Mouse (Mus musculus) left cerebral cortex, adult 2 months (tissue): ENCODE results near the gene Sema6d. TPM values are rescaled to one million over a fixed set of nuclear protein-coding genes. Genes with fewer than 3 reads are reported as not detected.

ENCODE experiments used
- DNase-seq, 2 experiments: peaks; one replicate each; pipeline ENCODE4 v3.0.0; 2021 to 2022; ENCODE audit warnings: low spot score in 2 of 2, mixed read lengths in 1 of 2; ENCODE audit errors: extremely low spot score in 1 of 2
- H3K27ac ChIP-seq: fragments of 200-600 bp; 2 replicates; pipeline ENCODE4 v1.8.1; 2022
- H3K4me3 ChIP-seq: fragments of 200-600 bp; 2 replicates; pipeline ENCODE4 v1.8.1; 2022
- CTCF ChIP-seq: fragments of 200-600 bp; IDR thresholded peaks from 2 replicates; pipeline ENCODE4 v1.8.1; 2022; ENCODE audit warnings: antibody characterized with exemption, mild to moderate bottlenecking, moderate library complexity
- intact Hi-C: fragments of 180-260 bp; cut with DNase I; formaldehyde crosslinking; loops from one replicate; pipeline ENCODE4 v1.15.1; 2025
- total RNA-seq, 2 experiments: library from RNA; stranded (reverse); gene quantifications; 2 replicates each; pipeline ENCODE4 v1.2.3; 2021

Sema6d gene
- total RNA-seq, 2 experiments from 2014 or later, result 45.3 to 50.4 TPM

DNA sequence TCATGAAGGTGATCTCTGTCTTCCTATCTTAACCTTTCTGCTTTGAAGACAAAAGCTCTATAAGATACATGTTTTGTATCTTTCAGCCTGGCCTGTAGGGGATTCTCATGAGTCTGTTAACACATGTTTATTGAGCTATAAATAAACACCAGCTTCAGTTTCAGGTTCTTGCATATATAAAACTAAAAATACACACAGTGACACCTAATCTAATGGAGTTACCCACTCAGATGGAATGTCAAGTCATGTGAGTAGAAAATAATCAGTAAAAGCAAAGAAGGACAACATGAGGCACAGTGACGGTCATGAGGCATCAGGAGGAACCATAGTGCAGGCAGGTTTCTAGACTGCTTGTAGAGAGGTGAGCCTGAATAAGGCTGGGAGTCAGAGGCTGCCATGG, 319.2 kb downstream of the Sema6d start:
- no peak for TF ChIP-seq CTCF
- intact Hi-C loops, result no loop called here
- Histone ChIP-seq H3K27ac (no peak overlapping the region), H3K4me3 (no peak overlapping the region)
- no peak for DNase-seq

DNA sequence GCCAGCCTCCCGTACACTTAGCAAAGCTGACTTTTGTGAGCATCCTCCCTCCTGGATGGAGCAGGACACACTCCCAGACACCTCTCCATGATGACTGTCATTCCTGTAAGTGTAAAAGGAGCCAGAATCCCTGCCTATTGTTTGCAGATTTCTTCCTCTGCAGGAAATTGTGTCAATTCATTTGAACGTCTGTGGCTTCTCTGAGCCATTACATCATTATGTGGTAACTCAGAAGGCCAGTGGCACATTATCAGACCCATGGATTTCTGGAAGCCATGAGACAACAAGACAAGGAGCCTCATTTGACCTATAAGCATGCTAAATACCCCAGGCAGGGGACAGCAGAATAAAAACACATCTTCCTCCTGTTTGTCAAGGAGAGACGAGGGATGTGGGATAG, 327.0 kb downstream of the Sema6d start:
- intact Hi-C loops, result no loop called here
- no peak for DNase-seq
- H3K4me3 ChIP-seq, result no peak overlapping the region
- TF ChIP-seq CTCF, result no peak
- no peak overlapping the region for H3K27ac ChIP-seq

DNA sequence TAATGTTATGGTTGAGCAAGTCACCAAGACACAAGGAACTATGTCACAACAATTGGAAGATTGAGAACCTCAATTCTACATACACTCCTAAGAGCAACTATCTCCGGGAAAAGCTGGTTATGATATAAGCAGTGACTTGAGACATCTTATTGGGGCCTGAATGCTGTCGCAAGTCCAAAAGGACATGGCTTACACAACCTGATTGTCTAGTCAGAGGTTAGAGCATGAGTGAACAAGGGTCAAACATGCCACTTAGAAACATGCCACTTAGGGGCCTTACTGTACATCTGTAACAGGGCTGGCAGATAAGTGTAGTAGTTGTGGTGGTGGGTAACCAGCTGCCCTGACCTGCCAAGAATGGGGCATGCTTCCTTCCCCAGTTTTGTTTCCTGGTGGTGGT, 328.6 kb downstream of the Sema6d start:
- DNase-seq, result no peak
- intact Hi-C loops, result no loop called here
- no peak overlapping the region for H3K27ac ChIP-seq
- H3K4me3 ChIP-seq, result no peak overlapping the region
- no peak for TF ChIP-seq CTCF

DNA sequence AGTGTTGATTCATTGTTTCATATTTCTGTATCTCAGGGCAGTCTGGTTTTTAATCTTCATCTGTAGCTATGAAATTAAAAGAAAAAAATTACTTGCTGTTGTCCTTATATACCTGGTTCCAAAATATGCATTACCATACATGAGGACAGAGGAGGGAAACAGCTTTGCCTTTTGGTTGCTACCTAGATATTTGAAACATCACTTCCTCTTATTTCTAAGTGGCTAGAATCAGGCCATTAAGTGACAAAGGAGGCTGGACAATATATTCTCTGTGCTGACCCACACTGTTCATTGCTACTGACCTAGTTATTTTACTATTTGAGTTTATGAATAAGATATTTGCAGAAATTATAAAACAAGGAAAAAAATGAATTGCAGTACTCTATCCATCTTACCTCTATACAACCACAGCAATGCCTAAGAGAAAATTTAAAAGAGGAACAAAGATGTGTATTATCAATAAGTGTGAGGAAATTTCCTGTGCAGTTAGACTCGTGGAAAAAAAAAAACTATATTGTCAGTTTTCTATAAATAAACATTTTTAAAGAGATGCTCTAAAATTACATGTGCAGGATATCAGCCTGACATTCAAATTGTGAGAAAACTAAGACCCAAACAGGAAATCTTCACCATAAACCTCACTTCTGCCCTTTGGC, 330.5 kb downstream of the Sema6d start:
- no peak overlapping the region for H3K4me3 ChIP-seq
- TF ChIP-seq CTCF, result no peak
- intact Hi-C loops, result no loop called here
- no peak for DNase-seq
- no peak overlapping the region for H3K27ac ChIP-seq

DNA sequence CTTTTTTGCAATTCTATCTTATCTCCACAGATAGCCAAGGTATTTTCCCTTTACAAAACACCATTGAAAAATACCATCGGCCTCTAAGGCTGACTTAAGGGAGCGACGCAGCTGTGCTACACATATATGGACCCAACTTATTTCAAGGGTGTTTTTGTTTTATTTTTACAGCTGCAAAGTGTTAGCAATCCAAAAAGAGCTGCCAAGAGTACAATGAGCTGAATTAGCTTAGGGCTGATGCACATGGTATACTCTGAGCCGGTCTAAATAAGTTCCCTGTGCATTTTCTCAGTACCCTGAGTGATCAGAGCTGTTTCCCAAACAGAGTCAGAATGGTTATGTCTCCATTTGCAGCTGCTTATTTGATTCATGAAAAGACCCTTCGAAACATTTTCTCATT, 340.0 kb downstream of the Sema6d start:
- H3K4me3 ChIP-seq, result no peak overlapping the region
- DNase-seq, result no peak
- H3K27ac ChIP-seq, result no peak overlapping the region
- intact Hi-C loops, result no loop called here
- TF ChIP-seq CTCF, result no peak

DNA sequence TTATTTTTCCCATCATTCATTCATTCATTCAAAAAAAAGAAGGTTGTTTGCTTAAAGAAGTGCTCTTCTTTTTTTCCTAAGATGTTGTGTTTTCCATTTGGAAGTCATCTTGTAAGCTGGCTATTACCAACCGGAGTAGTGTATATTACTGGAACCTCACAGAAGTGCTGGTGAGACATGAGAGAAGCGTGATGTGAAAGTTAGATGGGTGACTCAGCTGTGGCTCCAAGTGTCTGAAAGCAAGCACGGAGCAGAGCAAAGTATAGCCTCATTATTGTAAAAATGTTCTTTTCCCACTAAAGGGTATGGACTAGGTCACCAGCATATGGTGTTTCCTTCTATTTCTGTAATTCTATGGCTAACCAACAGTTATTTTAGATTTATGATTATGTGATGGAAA, 340.9 kb downstream of the Sema6d start:
- intact Hi-C loops, result no loop called here
- H3K4me3 ChIP-seq, result no peak overlapping the region
- DNase-seq, result no peak
- TF ChIP-seq CTCF, result no peak
- H3K27ac ChIP-seq, result no peak overlapping the region

DNA sequence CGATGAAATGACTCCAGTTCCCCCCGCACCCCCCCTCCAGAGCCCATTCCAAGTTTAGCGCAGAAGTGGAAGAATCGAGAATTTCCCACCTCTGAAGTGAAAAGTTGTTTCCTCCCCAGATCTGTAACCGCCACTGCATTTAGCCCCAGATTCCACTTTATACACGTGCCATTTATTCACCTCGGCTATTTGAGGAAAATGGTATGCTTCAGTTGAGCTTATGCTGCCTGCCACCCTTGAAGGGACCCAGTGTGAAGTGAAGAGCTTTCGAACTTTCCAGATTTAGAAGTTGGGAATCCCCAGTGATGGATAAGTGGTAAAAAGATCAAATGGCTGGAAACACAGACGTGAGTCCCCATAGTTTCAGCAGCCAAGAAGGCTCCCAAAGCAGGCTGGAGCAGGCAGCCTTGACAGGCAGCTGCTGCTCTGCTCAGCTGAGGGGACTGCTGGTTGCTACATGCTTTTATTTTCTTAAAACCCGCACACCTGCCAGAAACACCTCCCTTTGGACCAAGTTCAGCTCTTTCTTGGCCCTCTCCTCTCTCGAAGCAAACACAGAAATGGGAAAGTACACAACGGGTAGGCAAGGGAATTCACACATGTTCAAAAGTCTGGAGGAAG, 345.7 kb downstream of the Sema6d start:
- Histone ChIP-seq H3K4me3 (no peak overlapping the region), H3K27ac (no peak overlapping the region)
- no peak for TF ChIP-seq CTCF
- DNase-seq, result no peak
- intact Hi-C loops, result no loop called here

DNA sequence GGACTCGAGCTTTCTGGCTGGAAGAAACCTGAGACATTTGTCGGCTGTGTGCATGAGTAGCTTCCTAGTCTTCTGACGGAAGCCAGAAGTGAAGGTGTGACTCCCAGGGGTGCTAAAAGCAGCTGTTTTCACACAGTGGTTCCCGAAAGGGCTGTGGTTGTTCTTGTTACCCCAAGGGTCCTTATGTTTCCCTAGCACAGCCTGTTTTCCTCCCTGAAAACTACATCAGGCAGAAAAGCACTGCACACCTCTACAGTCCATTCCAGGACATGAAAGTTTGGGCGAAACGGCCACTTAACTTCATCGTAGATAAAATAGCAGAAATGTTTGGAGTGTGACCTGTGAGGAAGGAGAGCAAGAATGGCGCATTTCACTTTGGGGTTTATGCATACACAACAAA, 346.9 kb downstream of the Sema6d start:
- H3K4me3 ChIP-seq, result no peak overlapping the region

DNA sequence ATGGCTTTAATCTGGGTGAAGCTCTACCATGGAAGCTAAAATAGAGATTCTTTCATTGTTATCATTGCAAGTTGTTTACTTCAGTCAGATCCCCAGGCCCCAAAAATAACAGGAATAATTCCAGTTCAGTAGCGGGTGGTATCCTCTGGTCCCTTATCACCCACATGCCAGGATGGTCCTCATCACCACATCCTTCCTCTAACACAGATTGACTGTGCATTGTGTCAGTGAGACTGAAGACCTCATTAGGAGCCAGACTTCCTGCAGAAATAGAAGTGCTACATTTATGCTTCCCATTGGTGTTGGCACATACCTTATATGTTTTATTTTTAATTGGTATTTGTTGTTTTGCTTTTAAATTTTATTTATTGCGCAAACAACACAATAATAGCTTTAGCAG, 354.4 kb downstream of the Sema6d start:
- TF ChIP-seq CTCF, result no peak
- intact Hi-C loops, result no loop called here
- Histone ChIP-seq H3K4me3 (no peak overlapping the region), H3K27ac (no peak overlapping the region)
- DNase-seq, result no peak

More for the DNA sequence above, 346.9 kb downstream of the Sema6d start:
- H3K27ac ChIP-seq, result no peak overlapping the region
- TF ChIP-seq CTCF, result no peak
- no peak for DNase-seq
- intact Hi-C loops, result no loop called here

DNA sequence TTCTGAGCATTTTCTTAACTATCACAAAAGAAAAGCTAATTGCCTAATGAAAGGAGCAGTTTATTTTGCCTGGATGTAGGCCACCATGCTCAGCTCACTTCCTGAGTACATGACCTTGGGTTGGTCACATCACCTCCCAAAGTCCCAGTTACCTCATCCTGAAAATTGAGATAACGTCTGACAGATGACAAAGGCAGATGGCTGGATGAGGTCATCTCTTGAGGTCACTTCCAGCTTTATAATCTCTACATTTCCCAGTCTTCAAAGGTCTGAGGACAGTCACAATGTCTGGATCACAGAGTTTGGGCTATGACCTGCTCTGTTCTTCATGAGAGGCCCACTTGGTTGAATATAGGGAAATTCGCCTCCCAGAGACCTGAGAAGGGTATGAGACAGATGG, 366.1 kb downstream of the Sema6d start:
- no peak for TF ChIP-seq CTCF
- DNase-seq, result no peak
- no peak overlapping the region for H3K27ac ChIP-seq
- intact Hi-C loops, result no loop called here
- H3K4me3 ChIP-seq, result no peak overlapping the region

DNA sequence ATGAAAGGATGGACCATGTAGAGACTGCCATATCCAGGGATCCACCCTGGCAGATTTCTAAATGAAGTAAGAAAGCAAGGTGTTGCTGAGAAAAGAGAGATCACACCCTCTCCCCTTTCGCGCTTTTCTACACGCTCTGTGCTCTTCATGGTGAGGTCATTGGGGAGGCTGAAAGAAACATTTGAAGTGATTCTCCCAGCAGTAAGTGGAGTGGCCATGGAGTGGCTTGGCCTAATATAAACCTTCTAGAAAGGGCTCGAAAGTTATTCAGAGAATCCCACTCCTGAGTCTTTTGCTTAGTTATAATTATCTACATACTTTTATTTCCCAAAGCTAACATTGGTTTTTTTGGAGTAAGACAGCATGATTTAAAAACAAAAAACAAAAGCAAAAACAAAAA, 367.2 kb downstream of the Sema6d start:
- intact Hi-C loops, result no loop called here
- Histone ChIP-seq H3K4me3 (no peak overlapping the region), H3K27ac (no peak overlapping the region)
- TF ChIP-seq CTCF, result no peak
- DNase-seq, result no peak

DNA sequence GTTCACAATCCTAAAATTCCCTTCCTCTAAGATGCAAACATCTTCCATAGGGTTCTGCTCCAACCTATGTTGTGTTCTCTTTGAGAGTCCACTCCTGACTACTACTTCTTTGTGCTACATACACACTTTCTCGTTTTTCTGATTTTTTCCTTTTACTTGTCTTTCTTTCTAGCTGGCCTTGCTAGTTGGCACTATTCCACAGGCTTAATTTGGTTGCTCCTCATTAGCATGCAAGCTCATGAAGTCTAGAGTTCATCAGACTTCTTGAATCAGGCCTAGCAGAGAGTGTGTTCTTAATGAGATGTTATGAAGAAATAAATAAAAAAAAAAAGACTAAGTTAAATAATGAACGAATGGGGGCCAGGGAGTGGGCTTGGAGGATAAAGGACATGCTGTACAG, 368.3 kb downstream of the Sema6d start:
- intact Hi-C loops, result no loop called here
- no peak for TF ChIP-seq CTCF
- DNase-seq, result no peak
- Histone ChIP-seq H3K4me3 (no peak overlapping the region), H3K27ac (no peak overlapping the region)

DNA sequence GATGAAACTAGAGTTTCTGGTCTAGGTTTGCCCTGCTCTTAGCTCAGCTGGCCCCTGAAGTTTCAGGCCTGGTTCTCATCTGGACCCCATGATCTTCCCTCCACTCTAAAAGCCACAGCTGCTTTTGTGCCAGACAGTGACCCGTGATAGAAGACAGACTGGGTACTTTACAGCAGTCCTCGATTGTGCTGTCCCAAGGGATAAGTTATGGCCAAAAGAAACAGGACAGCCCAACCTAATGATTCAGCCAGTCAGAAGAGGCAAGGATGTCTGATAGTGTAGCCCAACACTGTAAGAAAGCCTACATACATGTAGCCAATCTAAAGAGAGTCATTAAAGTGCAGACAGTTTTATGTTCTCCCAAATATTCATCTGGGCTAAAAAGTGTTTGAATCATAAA, 371.2 kb downstream of the Sema6d start:
- intact Hi-C loops, result no loop called here
- DNase-seq, result no peak
- no peak for TF ChIP-seq CTCF
- Histone ChIP-seq H3K27ac (no peak overlapping the region), H3K4me3 (no peak overlapping the region)
